Mouse (Mus musculus): ENCODE measurements around the gene H2al1g.
"Not testable (repeated sequence)": the region's sequence is repeated elsewhere in the genome, so short reads cannot be mapped to it uniquely, and the experiment has no call there.

H2al1g gene

GRCm38 (mm10) chrX:11317956-11318355 is at the start of gene H2al1g:
H2al1g (plus strand) TSS chrX:11318256.
- DNase-seq, result not testable (repeated sequence)

- DNase-seq, result no peak
Measured at GRCm38 (mm10) chrX:11269074-11269473, 49.0 kb upstream of the H2al1g start.

- no peak for DNase-seq
Measured at GRCm38 (mm10) chrX:11273190-11273589, 44.9 kb upstream of the H2al1g start.

- DNase-seq, result no peak
Measured at GRCm38 (mm10) chrX:11277083-11277482, 41.0 kb upstream of the H2al1g start.

- DNase-seq, result no peak
Measured at GRCm38 (mm10) chrX:11280741-11281140, 37.3 kb upstream of the H2al1g start.

GRCm38 (mm10) chrX:11288306-11288882 is 29.7 kb upstream of the H2al1g start:
- DNase-seq, result no peak

GRCm38 (mm10) chrX:11289244-11289643 is 28.8 kb upstream of the H2al1g start:
- DNase-seq, result no peak

- not testable (repeated sequence) for DNase-seq
Measured at GRCm38 (mm10) chrX:11298957-11299356, 19.1 kb upstream of the H2al1g start, which contains the start of gene H2al1a. H2al1a (plus strand) TSS chrX:11299257.

- not testable (repeated sequence) for DNase-seq
Measured at GRCm38 (mm10) chrX:11302132-11302531, 15.9 kb upstream of the H2al1g start, which contains the start of gene H2al1b. H2al1b (plus strand) TSS chrX:11302432.

GRCm38 (mm10) chrX:11305355-11305754 is 12.7 kb upstream of the H2al1g start, which contains the start of gene H2al1c:
H2al1c (plus strand) TSS chrX:11305655.
- not testable (repeated sequence) for DNase-seq

GRCm38 (mm10) chrX:11308524-11308923 is 9.5 kb upstream of the H2al1g start, which contains the start of gene H2al1d:
H2al1d (plus strand) TSS chrX:11308824.
- not testable (repeated sequence) for DNase-seq

- DNase-seq, result not testable (repeated sequence)
Measured at GRCm38 (mm10) chrX:11311634-11312033, 6.4 kb upstream of the H2al1g start, which contains the start of gene H2al1e. H2al1e (plus strand) TSS chrX:11311934.

- DNase-seq, result not testable (repeated sequence)
Measured at GRCm38 (mm10) chrX:11314858-11315257, 3.2 kb upstream of the H2al1g start, which contains the start of gene H2al1f. H2al1f (plus strand) TSS chrX:11315158.

- DNase-seq, result not testable (repeated sequence)
Measured at GRCm38 (mm10) chrX:11321192-11321591, 3.1 kb downstream of the H2al1g start, which contains the start of gene H2al1h. H2al1h (plus strand) TSS chrX:11321492.

GRCm38 (mm10) chrX:11324359-11324758 is 6.3 kb downstream of the H2al1g start, which contains the start of gene H2al1i:
H2al1i (plus strand) TSS chrX:11324659.
- not testable (repeated sequence) for DNase-seq

GRCm38 (mm10) chrX:11327522-11327921 is 9.5 kb downstream of the H2al1g start, which contains the start of gene H2al1j:
H2al1j (plus strand) TSS chrX:11327822.
- DNase-seq, result not testable (repeated sequence)

GRCm38 (mm10) chrX:11345762-11346161 is 27.7 kb downstream of the H2al1g start:
- DNase-seq, result no peak

GRCm38 (mm10) chrX:11346756-11347155 is 28.7 kb downstream of the H2al1g start:
- DNase-seq, result no peak

- no peak for DNase-seq
Measured at GRCm38 (mm10) chrX:11360823-11361222, 42.8 kb downstream of the H2al1g start.

GRCm38 (mm10) chrX:11361261-11361660 is 43.2 kb downstream of the H2al1g start:
- DNase-seq, result no peak

- no peak for DNase-seq
Measured at GRCm38 (mm10) chrX:11363890-11364289, 45.8 kb downstream of the H2al1g start.

GRCm38 (mm10) chrX:11365151-11365550 is 47.1 kb downstream of the H2al1g start:
- no peak for DNase-seq
